ENCODE assay signal across 15 mouse cellular contexts in genomic region chr6:4561621-4562020, GRCm38 (mm10). TPM values are rescaled to one million over a fixed set of nuclear protein-coding genes. Genes with fewer than 3 reads are reported as not detected.
DNase-seq lines count a peak whose midpoint lies in the region; ATAC-seq lines count a peak whose summit lies in the region.
"Had no signal": no experiment of that assay in that cellular context is flagged by ENCODE, and none has a peak within 500 bp of the region (broad histone marks: within the 10 kb centered on the region; RNA-seq: fewer than 3 reads in every experiment).

No protein-coding gene starts in this region.

- H3K4me3 ChIP-seq in heart, embryonic 15.5 days, result no peak overlapping the region
- H3K4me3 ChIP-seq in midbrain, embryonic 10.5 days, result no peak overlapping the region
- H3K4me3 ChIP-seq in midbrain, embryonic 13.5 days (replicated peaks), result no peak overlapping the region
- no peak overlapping the region for H3K4me3 ChIP-seq in intestine, embryonic 16.5 days (ENCODE audit: low read length)
- H3K4me3 ChIP-seq in stomach, embryonic 15.5 days (replicated peaks), result no peak overlapping the region
- H3K4me3 ChIP-seq: erythroblast, embryonic 14.5 days; hindbrain, embryonic 15.5 days; megakaryocyte, embryonic 14.5 days had no signal

- no peaks in the 10 kb centered on the region for H3K9me3 ChIP-seq in heart, embryonic 15.5 days (replicated peaks)
- H3K9me3 ChIP-seq in midbrain, embryonic 10.5 days (replicated peaks), result no peaks in the 10 kb centered on the region
- H3K9me3 ChIP-seq in midbrain, embryonic 13.5 days, result no peaks in the 10 kb centered on the region
- H3K9me3 ChIP-seq in intestine, embryonic 16.5 days (ENCODE audit: control insufficient read depth, low read length), result no peaks in the 10 kb centered on the region
- H3K9me3 ChIP-seq in stomach, embryonic 15.5 days, result no peaks in the 10 kb centered on the region
- H3K9me3 ChIP-seq: hindbrain, embryonic 15.5 days; megakaryocyte, embryonic 14.5 days had no signal

- H3K4me2 ChIP-seq in heart, embryonic 15.5 days, result peak overlapping the region; percentile 11; the same call in 1 of the 2 replicates
- H3K4me2 ChIP-seq in midbrain, embryonic 13.5 days (replicated peaks), result no peak overlapping the region
- H3K4me2 ChIP-seq in intestine, embryonic 16.5 days (ENCODE audit: low read depth, low read length), result no peak overlapping the region
- H3K4me2 ChIP-seq in stomach, embryonic 15.5 days, result peak overlapping the region; percentile 17; the same call in 1 of the 2 replicates
- H3K4me2 ChIP-seq: hindbrain, embryonic 15.5 days had no signal

- H3K4me1 ChIP-seq in heart, embryonic 15.5 days (replicated peaks), result peaks cover 9% of the 10 kb centered on the region
- H3K4me1 ChIP-seq in midbrain, embryonic 10.5 days, result peaks cover 22% of the 10 kb centered on the region
- 0 out of 2 replicates have a peak, but pooled peaks cover 10% of the 10 kb centered on the region for H3K4me1 ChIP-seq in midbrain, embryonic 13.5 days (replicated peaks)
- no peaks in the 10 kb centered on the region for H3K4me1 ChIP-seq in intestine, embryonic 16.5 days (ENCODE audit: control insufficient read depth, insufficient read depth, low read length)
- H3K4me1 ChIP-seq in stomach, embryonic 15.5 days, result peaks cover 10% of the 10 kb centered on the region; the same call in 1 of the 2 replicates
- H3K4me1 ChIP-seq: megakaryocyte, embryonic 14.5 days had no signal

- no peak overlapping the region for H3K9ac ChIP-seq in heart, embryonic 15.5 days
- H3K9ac ChIP-seq in midbrain, embryonic 13.5 days (replicated peaks), result no peak overlapping the region
- no peak overlapping the region for H3K9ac ChIP-seq in intestine, embryonic 16.5 days (ENCODE audit: low read depth, low read length)
- H3K9ac ChIP-seq in stomach, embryonic 15.5 days, result no peak overlapping the region
- H3K9ac ChIP-seq: hindbrain, embryonic 15.5 days; liver, postnatal 0 days had no signal

- H3K27me3 ChIP-seq in heart, embryonic 15.5 days, result no peaks in the 10 kb centered on the region
- H3K27me3 ChIP-seq in midbrain, embryonic 10.5 days (ENCODE audit: low read depth, poor library complexity, severe bottlenecking), result no peaks in the 10 kb centered on the region
- H3K27me3 ChIP-seq in midbrain, embryonic 13.5 days, result no peaks in the 10 kb centered on the region
- H3K27me3 ChIP-seq in intestine, embryonic 16.5 days (replicated peaks; ENCODE audit: control insufficient read depth, insufficient read depth, low read length), result no peaks in the 10 kb centered on the region
- no peaks in the 10 kb centered on the region for H3K27me3 ChIP-seq in stomach, embryonic 15.5 days (replicated peaks)
- H3K27me3 ChIP-seq: hindbrain, embryonic 15.5 days had no signal

- ATAC-seq in heart, embryonic 15.5 days (replicated peaks; ENCODE audit: insufficient number of reproducible peaks, insufficient read depth, low FRiP score, low read depth), result no peak
- ATAC-seq in midbrain, embryonic 13.5 days, result no peak
- ATAC-seq in intestine, embryonic 16.5 days, result peak; percentile 48; the same call in 1 of the 2 replicates
- no peak; the same call in 1 of the 2 replicates for ATAC-seq in stomach, embryonic 15.5 days (ENCODE audit: insufficient read depth, low FRiP score, low read depth)
- ATAC-seq in monocyte, adult 5-6 weeks (replicated peaks; ENCODE audit: insufficient number of reproducible peaks, low FRiP score, low TSS enrichment, poor library complexity, severe bottlenecking), result no peak
- ATAC-seq: liver, postnatal 0 days had no signal

- no peaks in the 10 kb centered on the region for H3K36me3 ChIP-seq in heart, embryonic 15.5 days
- no peaks in the 10 kb centered on the region for H3K36me3 ChIP-seq in midbrain, embryonic 10.5 days
- no peaks in the 10 kb centered on the region for H3K36me3 ChIP-seq in midbrain, embryonic 13.5 days
- no peaks in the 10 kb centered on the region for H3K36me3 ChIP-seq in intestine, embryonic 16.5 days (ENCODE audit: control insufficient read depth, insufficient read depth, low read length)
- no peaks in the 10 kb centered on the region for H3K36me3 ChIP-seq in stomach, embryonic 15.5 days
- H3K36me3 ChIP-seq: hindbrain, embryonic 15.5 days had no signal

- DNase-seq in heart, postnatal 4 days, result no peak
- DNase-seq in midbrain, embryonic 10.5 days (ENCODE audit: low spot score), result no peak
- DNase-seq: adrenal gland, postnatal 36 days; cerebellum, postnatal 25 days; liver, postnatal 0 days; thymus, postnatal 25 days had no signal

- H3K27ac ChIP-seq in heart, embryonic 15.5 days, result peak overlapping the region; percentile 15; the same call in 1 of the 2 replicates
- 0 out of 2 replicates have a peak overlapping the region, but pooled peaks have one; percentile 57 for H3K27ac ChIP-seq in midbrain, embryonic 10.5 days (replicated peaks)
- H3K27ac ChIP-seq in midbrain, embryonic 13.5 days, result no peak overlapping the region
- H3K27ac ChIP-seq in intestine, embryonic 16.5 days (ENCODE audit: low read length), result peak overlapping the region; percentile 4
- peak overlapping the region; percentile 59; the same call in 1 of the 2 replicates for H3K27ac ChIP-seq in stomach, embryonic 15.5 days
- H3K27ac ChIP-seq: hindbrain, embryonic 15.5 days had no signal

RNA-seq across cellular contexts. Expression of gene Casd1, which starts 39.0 kb away (rescaled TPM):
- polyA plus RNA-seq in heart, embryonic 15.5 days (2015; fragmentation: Nextera tagmentation; extraction: Ambion mirVana), result 24.3 and 27.3 TPM in 2 replicates
- 10 to 100 TPM; 34.5 to 34.6 TPM for total RNA-seq in heart, postnatal 4 days (2021)
- 32.0 and 32.2 TPM in 2 replicates for polyA plus RNA-seq in midbrain, embryonic 10.5 days (2016; fragmentation: Nextera tagmentation; extraction: Ambion mirVana)
- polyA plus RNA-seq in midbrain, embryonic 13.5 days (2015; fragmentation: Nextera tagmentation; extraction: Ambion mirVana), result 39.0 and 39.9 TPM in 2 replicates
- 16.7 and 16.8 TPM in 2 replicates for polyA plus RNA-seq in intestine, embryonic 16.5 days (2015; fragmentation: Nextera tagmentation; extraction: Ambion mirVana)
- 25.2 and 25.5 TPM in 2 replicates for polyA plus RNA-seq in stomach, embryonic 15.5 days (2015; fragmentation: Nextera tagmentation; extraction: Ambion mirVana)
- total RNA-seq in monocyte, adult 5-6 weeks (2017), result 19.5 to 42.0 TPM (median 24.1 TPM) in 3 replicates

RNA-seq across cellular contexts. Expression of gene Col1a2, which starts 57.0 kb away (rescaled TPM):
- 469 and 631 TPM in 2 replicates for polyA plus RNA-seq in heart, embryonic 15.5 days (2015; fragmentation: Nextera tagmentation; extraction: Ambion mirVana)
- total RNA-seq in heart, postnatal 4 days (2021), result 100 to 1,000 TPM; 597 to 657 TPM
- polyA plus RNA-seq in midbrain, embryonic 10.5 days (2016; fragmentation: Nextera tagmentation; extraction: Ambion mirVana), result 84.9 and 139 TPM in 2 replicates
- polyA plus RNA-seq in midbrain, embryonic 13.5 days (2015; fragmentation: Nextera tagmentation; extraction: Ambion mirVana), result 54.7 and 72.3 TPM in 2 replicates
- 449 and 476 TPM in 2 replicates for polyA plus RNA-seq in intestine, embryonic 16.5 days (2015; fragmentation: Nextera tagmentation; extraction: Ambion mirVana)
- polyA plus RNA-seq in stomach, embryonic 15.5 days (2015; fragmentation: Nextera tagmentation; extraction: Ambion mirVana), result 740 and 755 TPM in 2 replicates
- 0.10 to 1.7 TPM in 2 of 3 replicates, not detected in the other for total RNA-seq in monocyte, adult 5-6 weeks (2017)
- total RNA-seq: granulocyte monocyte progenitor cell, adult 5-6 weeks had no signal

Comparison
In these comparisons a context has a peak if more than half of its experiments do, and no peak if none do; other contexts are left out.
1. H3K4me2 ChIP-seq: peak in heart, embryonic 15.5 days (single experiment) and stomach, embryonic 15.5 days (single experiment); none in midbrain, embryonic 13.5 days (single experiment) and intestine, embryonic 16.5 days (single experiment).